Mouse (Mus musculus) CH12.LX (cell line): ENCODE results near the gene Ube2n. TPM values are rescaled to one million over a fixed set of nuclear protein-coding genes. Genes with fewer than 3 reads are reported as not detected.

ENCODE experiments used
- DNase-seq: peaks from one replicate; pipeline ENCODE4 v3.0.0-alpha.2; 2013; ENCODE audit errors: extremely low read depth
- H3K27ac ChIP-seq: 2 replicates; pipeline ENCODE4 v1.5.1; 2012; ENCODE audit warnings: low read depth, mild to moderate bottlenecking, control low read depth, moderate library complexity; ENCODE audit not compliant: insufficient read depth
- H3K27me3 ChIP-seq: replicated peaks from 2 replicates; pipeline ENCODE3; 2012; ENCODE audit warnings: inconsistent platforms
- H3K36me3 ChIP-seq, 2 experiments: replicated peaks in 1 of 2; 2 replicates each; pipeline versions ENCODE3 to v1.6.1; 2012; ENCODE audit warnings: inconsistent platforms in 1 of 2, low read length in 1 of 2, mild to moderate bottlenecking in 1 of 2, mixed read lengths in 1 of 2, moderate library complexity in 1 of 2; ENCODE audit not compliant: control insufficient read depth in 1 of 2, insufficient read depth in 1 of 2
- H3K4me1 ChIP-seq, 2 experiments: 2 replicates each; pipeline ENCODE4 v1.6.1; 2012; ENCODE audit warnings: inconsistent platforms in 1 of 2, moderate library complexity in 1 of 2; ENCODE audit not compliant: insufficient read depth in 2 of 2, control insufficient read depth in 1 of 2
- H3K4me2 ChIP-seq: 2 replicates; pipeline ENCODE4 v1.6.1; 2012; ENCODE audit warnings: low read depth, mild to moderate bottlenecking, control low read depth; ENCODE audit not compliant: poor library complexity, insufficient read depth, severe bottlenecking
- H3K4me3 ChIP-seq, 3 experiments: fragments of 150-350 bp in 1 of 3; sonication (generic) in 1 of 3; replicated peaks in 1 of 3; 2 replicates each; pipeline versions ENCODE3 to v1.5.1; 2011 to 2012; ENCODE audit warnings: low read depth in 2 of 3, low read length in 2 of 3, mild to moderate bottlenecking in 2 of 3, moderate library complexity in 2 of 3, control low read depth in 1 of 3, improper control_type of control experiment in 1 of 3, inconsistent platforms in 1 of 3, mixed read lengths in 1 of 3; ENCODE audit not compliant: poor library complexity in 1 of 3
- H3K79me2 ChIP-seq: replicated peaks from 2 replicates; pipeline ENCODE4 v1.6.1; 2012; ENCODE audit warnings: mild to moderate bottlenecking, moderate library complexity; ENCODE audit not compliant: control insufficient read depth, poor library complexity, insufficient read depth, severe bottlenecking; ENCODE audit errors: extremely low read depth
- H3K9ac ChIP-seq: 2 replicates; pipeline ENCODE4 v1.6.1; 2012; ENCODE audit warnings: low read depth, mild to moderate bottlenecking, control low read depth, moderate library complexity; ENCODE audit not compliant: insufficient read depth
- H3K9me3 ChIP-seq: replicated peaks from 2 replicates; pipeline ENCODE3; 2012; ENCODE audit warnings: low read length, inconsistent platforms, mixed read lengths
- CHD1 ChIP-seq: IDR thresholded peaks from 2 replicates; pipeline ENCODE4 v1.6.1; 2012; ENCODE audit warnings: low read depth, low read length, improper control_type of control experiment, inconsistent platforms
- CHD2 ChIP-seq: IDR thresholded peaks from 2 replicates; pipeline ENCODE4 v1.6.1; 2011; ENCODE audit warnings: low read length, improper control_type of control experiment
- E2F4 ChIP-seq: IDR thresholded peaks from 2 replicates; pipeline ENCODE4 v1.6.1; 2011; ENCODE audit warnings: low read depth, low read length, improper control_type of control experiment; ENCODE audit not compliant: insufficient replicate concordance
- HCFC1 ChIP-seq: IDR thresholded peaks from 2 replicates; pipeline ENCODE4 v1.6.1; 2012; ENCODE audit warnings: low read depth, mild to moderate bottlenecking, inconsistent platforms, low read length, improper control_type of control experiment
- IRF4 ChIP-seq: IDR thresholded peaks from 2 replicates; pipeline ENCODE4 v1.6.1; 2014; ENCODE audit warnings: low read depth, mild to moderate bottlenecking, inconsistent platforms, low read length, improper control_type of control experiment
- JUND ChIP-seq: conservative IDR thresholded peaks from 2 replicates; pipeline ENCODE4 v1.6.1; 2011; ENCODE audit warnings: low read depth, low read length, improper control_type of control experiment
- KAT2A ChIP-seq: IDR thresholded peaks from 2 replicates; pipeline ENCODE4 v1.6.1; 2012; ENCODE audit warnings: low read length, improper control_type of control experiment, inconsistent platforms; ENCODE audit not compliant: insufficient replicate concordance
- MAZ ChIP-seq: IDR thresholded peaks from 2 replicates; pipeline ENCODE4 v1.6.1; 2012; ENCODE audit warnings: low read depth, mild to moderate bottlenecking, inconsistent platforms, low read length, improper control_type of control experiment, moderate library complexity
- MYC ChIP-seq: IDR thresholded peaks from 2 replicates; pipeline ENCODE4 v1.6.1; 2011; ENCODE audit warnings: low read depth, mild to moderate bottlenecking, improper control_type of control experiment, low read length
- NRF1 ChIP-seq: IDR thresholded peaks from 2 replicates; pipeline ENCODE4 v1.6.1; 2014; ENCODE audit warnings: low read depth, mild to moderate bottlenecking, inconsistent platforms, low read length, improper control_type of control experiment, moderate library complexity
- POLR2AphosphoS2 ChIP-seq: IDR thresholded peaks from 2 replicates; pipeline ENCODE4 v1.6.1; 2011; ENCODE audit warnings: low read depth, low read length, improper control_type of control experiment
- RAD21 ChIP-seq: IDR thresholded peaks from 2 replicates; pipeline ENCODE4 v1.6.1; 2011; ENCODE audit warnings: low read depth, mild to moderate bottlenecking, low read length, improper control_type of control experiment, moderate library complexity
- USF2 ChIP-seq: conservative IDR thresholded peaks from 2 replicates; pipeline ENCODE4 v1.6.1; 2011; ENCODE audit warnings: low read depth, low read length, improper control_type of control experiment
- ZMIZ1 ChIP-seq: IDR thresholded peaks from 2 replicates; pipeline ENCODE4 v1.6.1; 2012; ENCODE audit warnings: low read depth, mild to moderate bottlenecking, inconsistent platforms, low read length, improper control_type of control experiment
- ZNF384 ChIP-seq: IDR thresholded peaks from 2 replicates; pipeline ENCODE4 v1.6.1; 2012; ENCODE audit warnings: low read depth, low read length, improper control_type of control experiment, inconsistent platforms
- dilution Hi-C: fragments of 300-500 bp; cut with MboI; formaldehyde crosslinking; loops from 2 replicates; pipeline ENCODE4 v1.14.3; 2020; ENCODE audit warnings: low sequenced_read_pairs; ENCODE audit not compliant: extremely low pct_unique_long_range_greater_than_20kb, extremely low pct_ligation_motif_present
- in situ Hi-C: fragments of 300-500 bp; cut with MboI; formaldehyde crosslinking; loops from 3 replicates; pipeline ENCODE4 v1.14.3; 2019; ENCODE audit warnings: low sequenced_read_pairs, low pct_ligation_motif_present, low pct_unique_long_range_greater_than_20kb, mixed read lengths
- polyA plus RNA-seq: library from polyadenylated mRNA; unstranded; fragments of >175 nt; gene quantifications from 2 replicates; pipeline ENCODE4 v1.2.1, GENCODE M21; 2012; ENCODE audit warnings: low read depth; ENCODE audit not compliant: insufficient read length
- total RNA-seq, 2 experiments: library from RNA; depleted of rRNA; stranded (reverse); fragments of 300-350 nt in 1 of 2; fragments of >200 nt in 1 of 2; gene quantifications; 2 replicates each; pipeline ENCODE4 v1.2.3; 2012 to 2014

Ube2n gene
- total and polyA plus RNA-seq, 3 experiments: 71.9 to 265 (median 237) TPM

GRCm38 (mm10) chr10:95576876-95577566 lies 62.1 kb downstream of the Ube2n start:
- Histone ChIP-seq H3K27ac (no peak overlapping the region), H3K4me1 (no peaks in the 10 kb centered on the region), H3K36me3 (no peaks in the 10 kb centered on the region), H3K79me2 (no peaks in the 10 kb centered on the region), H3K9ac (no peak overlapping the region), H3K4me2 (no peak overlapping the region), H3K27me3 (no peaks in the 10 kb centered on the region), H3K9me3 (no peaks in the 10 kb centered on the region), H3K4me3 (no peak overlapping the region)
- no peak for DNase-seq
- TF ChIP-seq NRF1 (no peak), E2F4 (no peak)
- dilution Hi-C loops (no loop called here), in situ Hi-C loops (no loop called here)

GRCm38 (mm10) chr10:95577567-95577950 lies 62.6 kb downstream of the Ube2n start:
- Histone ChIP-seq H3K27ac (no peak overlapping the region), H3K79me2 (no peaks in the 10 kb centered on the region), H3K27me3 (no peaks in the 10 kb centered on the region), H3K4me2 (no peak overlapping the region), H3K4me1 (no peaks in the 10 kb centered on the region; a peak in 1 of 4 replicates), H3K4me3 (no peak overlapping the region), H3K9ac (no peak overlapping the region), H3K9me3 (no peaks in the 10 kb centered on the region), H3K36me3 (no peaks in the 10 kb centered on the region)
- DNase-seq: no peak
- dilution Hi-C loops: no loop called here
- TF ChIP-seq CHD1 (no peak), HCFC1 (no peak), JUND (no peak), ZNF384 (no peak)
- in situ Hi-C loops: no loop called here

GRCm38 (mm10) chr10:95585554-95585953 lies 70.6 kb downstream of the Ube2n start:
- Histone ChIP-seq H3K27me3 (no peaks in the 10 kb centered on the region), H3K4me1 (no peaks in the 10 kb centered on the region; a peak in 1 of 4 replicates), H3K79me2 (no peaks in the 10 kb centered on the region), H3K4me3 (no peak overlapping the region), H3K27ac (no peak overlapping the region), H3K9me3 (peaks cover 3% of the 10 kb centered on the region), H3K9ac (no peak overlapping the region), H3K36me3 (no peaks in the 10 kb centered on the region), H3K4me2 (no peak overlapping the region)
- no peak for TF ChIP-seq NRF1
- TF ChIP-seq E2F4: no peak
- TF ChIP-seq USF2: no peak
- TF ChIP-seq MYC: no peak
- no peak for TF ChIP-seq CHD2
- TF ChIP-seq MAZ: no peak
- TF ChIP-seq RAD21: no peak
- no peak for TF ChIP-seq ZMIZ1
- TF ChIP-seq KAT2A: no peak
- no peak for TF ChIP-seq IRF4
- no peak for TF ChIP-seq POLR2AphosphoS2
- dilution Hi-C loops (no loop called here), in situ Hi-C loops (no loop called here)
- no peak for DNase-seq
